Mouse (Mus musculus) myocyte (in vitro differentiated cells): ENCODE results near the gene Spg21. TPM values are rescaled to one million over a fixed set of nuclear protein-coding genes. Genes with fewer than 3 reads are reported as not detected.
A peak's percentile ranks its signal among the peaks of the same experiment; 100 is the strongest.

Experiments used
- H3K27me3 ChIP-seq: one replicate; pipeline ENCODE4 v1.6.1; 2011; ENCODE audit not compliant: control insufficient read depth, insufficient read depth, insufficient read length
- H3K36me3 ChIP-seq: one replicate; pipeline ENCODE4 v1.6.1; 2011; ENCODE audit not compliant: control insufficient read depth, insufficient read depth
- H3K4me2 ChIP-seq: one replicate; pipeline ENCODE4 v1.6.1; 2011; ENCODE audit warnings: low read depth, control low read depth
- H3K4me3 ChIP-seq: one replicate; pipeline ENCODE4 v1.5.1; 2011; ENCODE audit warnings: mild to moderate bottlenecking, control low read depth, moderate library complexity
- H3K79me2 ChIP-seq: one replicate; pipeline ENCODE4 v1.6.1; 2011; ENCODE audit not compliant: control insufficient read depth, insufficient read depth
- H3ac ChIP-seq: one replicate; pipeline ENCODE4 v1.6.1; 2011; ENCODE audit not compliant: control insufficient read depth, insufficient read length
- CEBPB ChIP-seq: IDR thresholded peaks from 2 replicates; pipeline ENCODE4 v1.6.1; 2011; ENCODE audit warnings: mild to moderate bottlenecking, moderate library complexity; ENCODE audit not compliant: poor library complexity, insufficient read depth, severe bottlenecking
- E2F4 ChIP-seq: IDR thresholded peaks from one replicate; pipeline ENCODE4 v1.6.1; 2011; ENCODE audit warnings: mild to moderate bottlenecking, control low read depth, moderate library complexity; ENCODE audit not compliant: insufficient read depth
- MAX ChIP-seq: IDR thresholded peaks from one replicate; pipeline ENCODE4 v1.6.1; 2011; ENCODE audit warnings: low read depth, mild to moderate bottlenecking, control low read depth
- MYOD1 ChIP-seq, 3 experiments: IDR thresholded peaks; one replicate each; pipeline ENCODE4 v1.6.1; 2011; ENCODE audit warnings: control low read depth in 2 of 3, low read depth in 2 of 3, mild to moderate bottlenecking in 2 of 3, moderate library complexity in 1 of 3; ENCODE audit not compliant: insufficient read length in 2 of 3, control insufficient read depth in 1 of 3
- MYOG ChIP-seq, 3 experiments: IDR thresholded peaks; one replicate each; pipeline ENCODE4 v1.6.1; 2011; ENCODE audit warnings: control low read depth in 2 of 3, low read depth in 2 of 3, mild to moderate bottlenecking in 2 of 3; ENCODE audit not compliant: insufficient read length in 2 of 3, control insufficient read depth in 1 of 3, insufficient read depth in 1 of 3
- POLR2A ChIP-seq: IDR thresholded peaks from one replicate; pipeline ENCODE4 v1.6.1; 2011; ENCODE audit warnings: low read depth, mild to moderate bottlenecking, control low read depth, moderate library complexity; ENCODE audit not compliant: insufficient read length
- POLR2AphosphoS2 ChIP-seq: IDR thresholded peaks from one replicate; pipeline ENCODE4 v1.6.1; 2011; ENCODE audit warnings: low read depth, control low read depth; ENCODE audit not compliant: insufficient read length
- REST ChIP-seq: IDR thresholded peaks from one replicate; pipeline ENCODE4 v1.6.1; 2011; ENCODE audit warnings: mild to moderate bottlenecking, control low read depth, moderate library complexity; ENCODE audit not compliant: insufficient read depth, insufficient read length
- SRF ChIP-seq: IDR thresholded peaks from one replicate; pipeline ENCODE4 v1.6.1; 2011; ENCODE audit warnings: low read depth; ENCODE audit not compliant: control insufficient read depth, insufficient read length
- TCF12 ChIP-seq: IDR thresholded peaks from one replicate; pipeline ENCODE4 v1.6.1; 2011; ENCODE audit warnings: mild to moderate bottlenecking, control low read depth; ENCODE audit not compliant: poor library complexity, insufficient read depth, severe bottlenecking
- TCF3 ChIP-seq: IDR thresholded peaks from one replicate; pipeline ENCODE4 v1.6.1; 2011; ENCODE audit warnings: low read depth, control low read depth; ENCODE audit not compliant: insufficient read length
- USF1 ChIP-seq: IDR thresholded peaks from one replicate; pipeline ENCODE4 v1.6.1; 2011; ENCODE audit warnings: low read depth, mild to moderate bottlenecking, control low read depth, moderate library complexity
- polyA plus RNA-seq: library from polyadenylated mRNA; unstranded; fragments of >200 nt; fragmentation: generic; extraction: Trizol; gene quantifications from one replicate; pipeline ENCODE4 v1.2.1, GENCODE M21; 2012; ENCODE audit warnings: missing spikeins

The Spg21 gene
- polyA plus RNA-seq, 1 experiment, result 101 TPM

- H3K4me3 ChIP-seq, result no peak overlapping the region
- no peak overlapping the region for H3K4me2 ChIP-seq
- H3K27me3 ChIP-seq, result no peaks in the 10 kb centered on the region
- no peak overlapping the region for H3ac ChIP-seq
- no peaks in the 10 kb centered on the region for H3K79me2 ChIP-seq
- peak in 1 of 3 experiments; percentile 30 for TF ChIP-seq MYOD1 (IDR thresholded peaks at IDR 0.05; ENCODE audit: control insufficient read depth in 1 of 3, insufficient read length in 2 of 3, low read depth in 2 of 3)
- TF ChIP-seq MAX, result peak; percentile 46
- no peak for TF ChIP-seq TCF12
- TF ChIP-seq USF1, result peak; percentile 86
- no peaks in the 10 kb centered on the region for H3K36me3 ChIP-seq
Observed at GRCm38 (mm10) chr9:65523611-65524364, 63.0 kb downstream of the Spg21 start.

- H3K4me2 ChIP-seq, result peak overlapping the region; percentile 13
- no peaks in the 10 kb centered on the region for H3K27me3 ChIP-seq
- no peak overlapping the region for H3ac ChIP-seq
- no peaks in the 10 kb centered on the region for H3K36me3 ChIP-seq
- no peak overlapping the region for H3K4me3 ChIP-seq
- TF ChIP-seq USF1 (no peak), MYOD1 (IDR thresholded peaks at IDR 0.05; ENCODE audit: control insufficient read depth in 1 of 3, insufficient read length in 2 of 3, low read depth in 2 of 3) (no peak), TCF12 (no peak), POLR2A (no peak), POLR2AphosphoS2 (no peak), CEBPB (no peak), E2F4 (no peak), REST (no peak), MAX (no peak), MYOG (IDR thresholded peaks at IDR 0.05; ENCODE audit: control insufficient read depth in 1 of 3, insufficient read depth in 1 of 3, insufficient read length in 2 of 3, low read depth in 2 of 3) (no peak), TCF3 (no peak), SRF (no peak)
- no peaks in the 10 kb centered on the region for H3K79me2 ChIP-seq
Observed at GRCm38 (mm10) chr9:65525445-65526195, 64.9 kb downstream of the Spg21 start.

- Histone ChIP-seq H3K36me3 (no peaks in the 10 kb centered on the region), H3ac (no peak overlapping the region), H3K79me2 (no peaks in the 10 kb centered on the region), H3K4me2 (no peak overlapping the region), H3K4me3 (no peak overlapping the region), H3K27me3 (no peaks in the 10 kb centered on the region)
- TF ChIP-seq REST (no peak), CEBPB (no peak), TCF3 (no peak), MAX (no peak), E2F4 (no peak)
Observed at GRCm38 (mm10) chr9:65528417-65529038, 67.8 kb downstream of the Spg21 start.

GRCm38 (mm10) chr9:65529659-65530058 is 68.9 kb downstream of the Spg21 start:
- H3K4me2 ChIP-seq, result no peak overlapping the region
- no peak overlapping the region for H3K4me3 ChIP-seq
- no peaks in the 10 kb centered on the region for H3K79me2 ChIP-seq
- H3K36me3 ChIP-seq, result no peaks in the 10 kb centered on the region
- TF ChIP-seq TCF12, result no peak
- TF ChIP-seq POLR2AphosphoS2, result no peak
- no peak for TF ChIP-seq POLR2A
- TF ChIP-seq SRF, result no peak
- no peak for TF ChIP-seq E2F4
- no peak for TF ChIP-seq REST
- TF ChIP-seq USF1, result no peak
- TF ChIP-seq CEBPB, result no peak
- TF ChIP-seq MYOG (IDR thresholded peaks at IDR 0.05; ENCODE audit: control insufficient read depth in 1 of 3, insufficient read depth in 1 of 3, insufficient read length in 2 of 3, low read depth in 2 of 3), result no peak
- TF ChIP-seq TCF3, result no peak
- no peak for TF ChIP-seq MYOD1 (IDR thresholded peaks at IDR 0.05; ENCODE audit: control insufficient read depth in 1 of 3, insufficient read length in 2 of 3, low read depth in 2 of 3)
- no peak for TF ChIP-seq MAX
- H3K27me3 ChIP-seq, result no peaks in the 10 kb centered on the region
- H3ac ChIP-seq, result no peak overlapping the region

- no peaks in the 10 kb centered on the region for H3K27me3 ChIP-seq
- no peak overlapping the region for H3K4me3 ChIP-seq
- H3ac ChIP-seq, result no peak overlapping the region
- no peaks in the 10 kb centered on the region for H3K79me2 ChIP-seq
- no peak overlapping the region for H3K4me2 ChIP-seq
- no peaks in the 10 kb centered on the region for H3K36me3 ChIP-seq
- TF ChIP-seq TCF3 (no peak), SRF (no peak), POLR2AphosphoS2 (no peak), TCF12 (no peak), CEBPB (no peak), REST (no peak), USF1 (no peak), MYOD1 (IDR thresholded peaks at IDR 0.05; ENCODE audit: control insufficient read depth in 1 of 3, insufficient read length in 2 of 3, low read depth in 2 of 3) (no peak), E2F4 (no peak), POLR2A (no peak)
Observed at GRCm38 (mm10) chr9:65531283-65531682, 70.5 kb downstream of the Spg21 start.
